Mouse (Mus musculus) midbrain, embryonic 12.5 days (tissue): ENCODE results near the gene Lbr. TPM values are rescaled to one million over a fixed set of nuclear protein-coding genes. Genes with fewer than 3 reads are reported as not detected.

Source experiments
- ATAC-seq: fragments of 200-750 bp; cut with Nextera tagmentation; 2 replicates; pipeline ENCODE4 v1.8.0; 2017; ENCODE audit warnings: low read depth, moderate TSS enrichment, moderate library complexity; ENCODE audit not compliant: low FRiP score
- H3K27ac ChIP-seq: fragments of 300-500 bp; sonication (generic); replicated peaks from 2 replicates; pipeline ENCODE4 v1.5.1; 2016; ENCODE audit warnings: mild to moderate bottlenecking
- H3K27me3 ChIP-seq: fragments of 300-500 bp; sonication (generic); 2 replicates; pipeline ENCODE4 v1.6.1; 2016; ENCODE audit warnings: mild to moderate bottlenecking
- H3K36me3 ChIP-seq: fragments of 300-500 bp; sonication (generic); 2 replicates; pipeline ENCODE4 v1.6.1; 2016
- H3K4me1 ChIP-seq: fragments of 300-500 bp; sonication (generic); 2 replicates; pipeline ENCODE4 v1.6.1; 2016
- H3K4me2 ChIP-seq: fragments of 300-500 bp; sonication (generic); replicated peaks from 2 replicates; pipeline ENCODE4 v1.6.1; 2016; ENCODE audit warnings: mild to moderate bottlenecking, moderate library complexity
- H3K4me3 ChIP-seq: fragments of 300-500 bp; sonication (generic); 2 replicates; pipeline ENCODE4 v1.5.1; 2016; ENCODE audit warnings: mild to moderate bottlenecking
- H3K9ac ChIP-seq: fragments of 300-500 bp; sonication (generic); replicated peaks from 2 replicates; pipeline ENCODE4 v1.6.1; 2016; ENCODE audit warnings: mild to moderate bottlenecking, moderate library complexity
- H3K9me3 ChIP-seq: fragments of 300-500 bp; sonication (generic); 2 replicates; pipeline ENCODE4 v1.6.1; 2016; ENCODE audit warnings: mild to moderate bottlenecking
- WGBS: fragments of 180-500 bp; shearing (Covaris S2); methylation state at CpG from one replicate; pipeline ENCODE4 v1.1.7; 2016; 5-methylcytosine and 5-hydroxymethylcytosine counted together
- polyA plus RNA-seq: library from polyadenylated mRNA; unstranded; fragments of >200 nt; fragmentation: Nextera tagmentation; extraction: Ambion mirVana; gene quantifications from 2 replicates; pipeline ENCODE4 v1.2.1, GENCODE M21; 2016

Lbr gene
- polyA plus RNA-seq, result 146 and 147 TPM in 2 replicates

DNA sequence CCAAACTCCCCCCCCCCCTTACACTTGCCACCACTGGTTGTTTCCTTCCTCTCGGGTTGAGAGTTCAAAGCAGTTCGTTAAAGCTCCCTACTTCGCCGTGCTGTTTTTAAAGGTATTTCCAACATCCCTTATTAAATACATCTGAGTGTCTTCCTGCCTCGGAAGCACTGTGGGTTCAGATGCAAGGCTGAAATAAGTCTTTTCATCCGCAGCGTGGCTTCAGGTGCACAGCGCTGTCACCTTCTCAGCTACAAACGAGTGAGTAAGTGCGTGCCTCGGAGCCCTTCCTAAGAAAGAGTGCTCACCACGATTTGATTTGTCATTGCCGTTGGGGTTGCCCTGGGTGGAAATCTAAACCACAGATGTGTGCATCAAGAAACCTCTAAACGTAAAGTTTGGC is at the start of gene Lbr:
Gene Lbr (minus strand): TSS at position 266 of the 400 bp plus-strand sequence.
- H3K27ac ChIP-seq, result peak within 1 kb of the TSS; percentile 94
- peaks cover 4% of the 10 kb centered on the region; the same call in 1 of the 2 replicates for H3K27me3 ChIP-seq
- no peaks in the 10 kb centered on the region for H3K9me3 ChIP-seq
- peaks cover 33% of the 10 kb centered on the region for H3K4me1 ChIP-seq
- H3K4me3 ChIP-seq, result peak within 1 kb of the TSS; percentile 95
- no peaks in the 10 kb centered on the region; the same call in 1 of the 2 replicates for H3K36me3 ChIP-seq
- H3K4me2 ChIP-seq, result peak within 1 kb of the TSS; percentile 78
- ATAC-seq, result no peak; the same call in 1 of the 2 replicates
- H3K9ac ChIP-seq, result peak within 1 kb of the TSS; percentile 96
- under 1% methylated on average over 14 of the region's 14 CpGs for WGBS

DNA sequence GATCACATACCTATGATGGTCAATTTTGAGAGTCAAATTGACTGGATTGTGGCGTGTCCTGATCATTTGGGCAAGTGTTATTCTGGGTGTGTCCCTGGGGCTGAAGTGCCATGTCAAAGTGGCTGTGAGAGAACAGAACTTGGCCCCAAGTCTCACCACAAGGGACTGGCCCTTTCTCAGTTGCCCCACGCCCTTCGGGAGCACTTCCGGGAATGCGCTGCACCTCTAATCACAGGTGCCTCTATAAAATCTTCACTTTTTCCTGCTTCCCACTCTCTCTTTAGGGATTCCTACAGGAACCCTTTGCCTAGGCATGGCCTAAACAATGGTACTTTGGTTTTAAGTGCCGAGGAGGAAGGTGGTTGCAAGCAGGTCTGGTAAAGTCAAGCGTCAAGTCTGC is 46.8 kb upstream of the Lbr start:
- no peak for ATAC-seq
- Histone ChIP-seq H3K9ac (no peak overlapping the region), H3K9me3 (no peaks in the 10 kb centered on the region), H3K4me3 (no peak overlapping the region), H3K27ac (no peak overlapping the region), H3K4me2 (no peak overlapping the region), H3K27me3 (peaks cover 5% of the 10 kb centered on the region; the same call in 1 of the 2 replicates), H3K4me1 (peaks cover 6% of the 10 kb centered on the region), H3K36me3 (no peaks in the 10 kb centered on the region)
- WGBS, result 86% methylated on average over 7 of the region's 7 CpGs

DNA sequence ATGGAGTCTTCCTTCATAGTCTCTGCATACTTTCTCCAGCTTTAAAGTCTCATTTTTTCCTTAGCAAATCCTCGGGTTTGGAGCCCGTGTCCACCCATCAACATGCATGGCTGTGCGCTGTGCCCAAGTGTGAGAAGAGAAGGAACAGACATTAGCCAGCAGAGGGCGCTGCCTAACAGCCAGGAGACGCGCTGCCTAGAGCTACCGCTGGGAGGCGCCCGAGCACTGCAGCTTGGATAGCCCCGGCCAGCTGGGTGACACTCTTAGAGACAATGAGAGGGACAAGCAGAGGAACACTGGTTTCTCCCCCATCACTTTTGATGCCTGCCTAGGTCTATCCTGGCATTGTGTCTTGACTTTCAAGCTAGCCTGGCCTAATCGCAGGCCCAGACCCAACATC is 46.0 kb upstream of the Lbr start:
- Histone ChIP-seq H3K4me2 (no peak overlapping the region), H3K36me3 (no peaks in the 10 kb centered on the region), H3K4me1 (peaks cover 4% of the 10 kb centered on the region), H3K9me3 (no peaks in the 10 kb centered on the region), H3K27me3 (peaks cover 5% of the 10 kb centered on the region; the same call in 1 of the 2 replicates), H3K27ac (no peak overlapping the region), H3K9ac (no peak overlapping the region), H3K4me3 (no peak overlapping the region)
- ATAC-seq, result peak; percentile 79; the same call in 1 of the 2 replicates
- WGBS, result 8% methylated on average over 11 of the region's 11 CpGs

DNA sequence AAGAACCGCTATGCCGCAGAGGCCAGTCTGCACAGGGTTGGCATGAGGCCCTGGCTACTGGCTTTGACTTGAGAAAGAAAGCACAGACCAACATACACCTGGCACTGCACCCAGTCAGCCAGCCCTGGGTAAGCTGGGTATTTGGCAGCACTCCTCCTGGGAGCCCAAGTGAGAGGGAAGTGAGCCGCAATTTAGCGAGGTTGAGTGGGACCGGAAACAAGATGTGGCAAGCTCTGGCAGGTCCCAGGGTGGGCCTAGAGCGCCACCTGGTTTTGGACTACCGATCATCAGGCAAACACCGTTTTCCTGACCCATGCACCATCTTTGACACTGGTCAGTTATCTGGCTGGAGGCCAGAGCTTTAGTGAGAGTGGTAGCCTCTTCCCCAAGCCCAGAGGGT is 38.7 kb upstream of the Lbr start:
- H3K27me3 ChIP-seq, result peaks cover 2% of the 10 kb centered on the region; the same call in 1 of the 2 replicates
- H3K27ac ChIP-seq, result no peak overlapping the region
- no peak overlapping the region for H3K9ac ChIP-seq
- H3K4me3 ChIP-seq, result no peak overlapping the region
- H3K36me3 ChIP-seq, result no peaks in the 10 kb centered on the region
- ATAC-seq, result 0 out of 2 replicates have a peak, but pooled peaks have one; percentile 38
- H3K4me2 ChIP-seq, result no peak overlapping the region
- 0 out of 2 replicates have a peak, but pooled peaks cover 8% of the 10 kb centered on the region for H3K4me1 ChIP-seq
- H3K9me3 ChIP-seq, result no peaks in the 10 kb centered on the region
- WGBS, result 33% methylated on average over 8 of the region's 8 CpGs

DNA sequence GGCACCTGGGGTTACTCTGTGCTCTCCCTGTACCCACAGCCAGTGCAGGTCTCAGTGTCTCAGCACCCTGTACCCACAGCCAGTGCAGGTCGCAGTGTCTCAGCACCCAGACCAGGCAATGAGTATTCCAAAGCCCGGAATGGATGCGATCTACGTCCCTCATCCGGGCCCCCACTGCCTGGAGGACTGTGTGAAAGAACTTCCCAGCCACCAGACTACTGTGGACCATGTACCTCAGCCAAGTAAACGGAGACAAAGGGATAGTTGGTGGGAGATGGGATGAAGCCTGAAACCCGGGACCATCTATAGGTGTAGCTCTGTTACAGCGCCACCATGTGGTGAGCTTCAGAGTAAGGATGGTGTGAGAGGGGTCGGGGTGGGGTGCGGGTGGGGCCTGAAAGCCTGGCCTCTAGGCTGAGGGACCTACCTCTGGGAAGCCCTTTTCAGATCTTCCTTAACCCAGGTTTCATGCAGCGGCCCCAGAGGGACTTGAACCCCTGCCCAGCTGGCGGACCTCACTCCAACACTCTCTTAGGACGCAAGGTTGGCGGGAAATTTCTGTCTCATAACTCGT is 38.0 kb upstream of the Lbr start:
- no peaks in the 10 kb centered on the region for H3K9me3 ChIP-seq
- 56% methylated on average over 15 of the region's 15 CpGs for WGBS
- no peak overlapping the region for H3K27ac ChIP-seq
- H3K9ac ChIP-seq, result no peak overlapping the region
- H3K36me3 ChIP-seq, result no peaks in the 10 kb centered on the region
- no peak overlapping the region for H3K4me3 ChIP-seq
- ATAC-seq, result no peak
- 0 out of 2 replicates have a peak, but pooled peaks cover 8% of the 10 kb centered on the region for H3K4me1 ChIP-seq
- H3K4me2 ChIP-seq, result no peak overlapping the region
- H3K27me3 ChIP-seq, result peaks cover 2% of the 10 kb centered on the region; the same call in 1 of the 2 replicates

DNA sequence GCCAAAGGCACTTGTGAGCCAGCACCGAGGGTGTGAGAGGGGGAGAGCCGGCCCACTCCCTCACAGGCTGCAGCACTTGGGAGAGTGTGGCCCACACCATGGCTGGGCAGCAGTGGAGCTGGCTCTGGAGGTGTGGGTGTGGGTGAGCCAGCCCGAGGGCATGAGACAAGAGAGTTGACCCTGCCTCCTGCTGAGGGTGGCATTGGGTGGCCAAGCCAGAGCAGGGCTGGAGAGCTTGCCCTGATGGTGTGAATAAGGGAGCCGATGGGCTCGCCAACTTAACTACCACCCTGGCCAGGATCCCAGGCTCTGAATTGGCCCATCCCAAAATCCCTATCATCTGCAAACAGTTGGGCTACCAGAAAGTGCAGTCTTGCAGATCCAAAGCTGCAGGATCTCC is 35.6 kb upstream of the Lbr start:
- no peaks in the 10 kb centered on the region for H3K36me3 ChIP-seq
- H3K9me3 ChIP-seq, result no peaks in the 10 kb centered on the region
- 80% methylated on average over 5 of the region's 5 CpGs for WGBS
- no peak overlapping the region for H3K4me3 ChIP-seq
- H3K27ac ChIP-seq, result no peak overlapping the region
- H3K4me1 ChIP-seq, result 0 out of 2 replicates have a peak, but pooled peaks cover 8% of the 10 kb centered on the region
- ATAC-seq, result no peak
- H3K27me3 ChIP-seq, result peaks cover 2% of the 10 kb centered on the region; the same call in 1 of the 2 replicates
- no peak overlapping the region for H3K9ac ChIP-seq
- no peak overlapping the region for H3K4me2 ChIP-seq

DNA sequence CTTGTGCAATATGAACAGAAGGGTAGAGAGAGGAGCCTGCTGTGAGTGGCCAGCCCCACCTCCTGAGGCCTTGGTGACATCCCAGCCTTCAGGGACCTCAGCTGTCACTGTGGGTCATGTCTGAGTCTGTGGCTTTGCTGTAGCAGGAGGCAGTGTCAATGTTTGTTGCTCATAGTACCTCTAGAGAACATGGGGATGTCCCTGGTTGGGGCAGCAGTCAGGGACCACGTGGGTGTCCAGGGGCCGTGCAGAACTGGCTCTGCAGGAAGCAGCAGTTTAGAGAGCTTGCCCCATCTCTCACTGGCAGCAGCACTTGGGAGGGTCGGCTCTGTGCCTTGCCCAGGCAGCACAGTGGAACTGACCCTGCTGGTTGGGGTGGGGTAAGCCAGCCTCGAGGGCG is 34.2 kb upstream of the Lbr start:
- H3K36me3 ChIP-seq, result no peaks in the 10 kb centered on the region
- WGBS, result 58% methylated on average over 5 of the region's 5 CpGs
- no peak for ATAC-seq
- no peaks in the 10 kb centered on the region for H3K9me3 ChIP-seq
- no peak overlapping the region for H3K27ac ChIP-seq
- 0 out of 2 replicates have a peak, but pooled peaks cover 8% of the 10 kb centered on the region for H3K4me1 ChIP-seq
- no peak overlapping the region for H3K9ac ChIP-seq
- no peak overlapping the region for H3K4me3 ChIP-seq
- H3K4me2 ChIP-seq, result no peak overlapping the region
- H3K27me3 ChIP-seq, result peaks cover 2% of the 10 kb centered on the region; the same call in 1 of the 2 replicates

DNA sequence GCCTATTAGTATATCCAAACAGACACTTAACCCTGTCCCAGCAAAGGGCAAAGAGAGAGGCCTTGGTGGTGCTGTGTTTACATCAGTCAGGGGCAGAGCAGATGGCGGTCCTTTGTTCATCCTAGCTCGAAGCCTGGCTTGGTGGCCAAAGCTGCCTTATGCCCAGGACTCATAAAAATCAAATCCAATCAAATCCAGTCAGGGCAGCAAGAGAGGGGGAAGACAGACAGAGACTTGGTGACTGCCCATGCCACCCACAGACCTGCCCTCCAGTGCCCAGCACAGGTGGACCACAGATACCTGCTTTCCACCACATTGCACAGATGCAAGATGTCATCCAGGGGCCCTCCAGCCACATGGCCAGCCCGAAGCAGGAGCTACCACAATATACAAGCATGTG is 33.8 kb upstream of the Lbr start:
- no peaks in the 10 kb centered on the region for H3K9me3 ChIP-seq
- H3K27ac ChIP-seq, result no peak overlapping the region
- H3K4me3 ChIP-seq, result no peak overlapping the region
- peaks cover 2% of the 10 kb centered on the region; the same call in 1 of the 2 replicates for H3K27me3 ChIP-seq
- no peak for ATAC-seq
- no peaks in the 10 kb centered on the region for H3K36me3 ChIP-seq
- WGBS, result 81% methylated on average over 3 of the region's 3 CpGs
- 0 out of 2 replicates have a peak, but pooled peaks cover 5% of the 10 kb centered on the region for H3K4me1 ChIP-seq
- no peak overlapping the region for H3K4me2 ChIP-seq
- H3K9ac ChIP-seq, result no peak overlapping the region

DNA sequence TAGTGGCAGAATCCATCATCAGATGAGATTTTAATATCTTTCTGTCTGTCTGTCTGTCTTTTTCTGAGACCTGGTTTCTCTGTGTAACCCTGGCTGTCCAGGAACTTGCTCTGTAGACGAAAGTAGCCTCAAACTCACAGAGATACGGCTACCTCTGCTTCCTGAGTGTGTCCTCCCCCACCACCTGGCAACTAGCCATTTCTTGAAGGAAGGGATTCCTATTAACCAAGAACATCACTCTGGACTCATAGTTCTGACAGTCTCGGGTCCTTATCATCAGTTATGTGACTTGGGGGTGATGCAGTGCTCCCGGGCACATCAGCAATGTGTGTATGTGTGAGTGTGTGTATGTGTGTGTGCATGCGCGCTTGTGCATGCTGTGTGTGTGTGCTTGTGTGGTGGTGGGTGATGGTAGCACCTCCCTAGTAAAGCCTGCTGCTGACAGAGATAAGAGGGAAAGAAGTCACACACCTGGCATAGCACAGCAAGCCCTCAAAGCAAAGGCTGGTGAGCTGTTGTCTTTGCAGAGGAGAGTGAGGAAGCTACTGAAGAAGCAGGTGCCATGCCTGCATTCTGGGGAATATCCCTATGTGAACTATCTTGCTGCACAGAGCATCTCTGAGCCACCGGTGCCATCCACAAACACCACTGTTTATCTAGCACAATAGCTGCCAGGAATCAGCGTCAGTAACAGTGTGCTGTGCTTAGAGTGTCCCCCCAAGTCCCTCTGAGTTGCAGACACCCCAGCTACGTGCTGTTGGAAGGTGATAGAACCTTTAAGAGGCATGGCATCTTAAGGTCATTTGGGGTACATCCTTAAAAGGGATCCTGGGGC is 30.5 kb upstream of the Lbr start:
- Histone ChIP-seq H3K4me2 (no peak overlapping the region), H3K9me3 (no peaks in the 10 kb centered on the region), H3K27me3 (peaks cover 2% of the 10 kb centered on the region; the same call in 1 of the 2 replicates), H3K9ac (no peak overlapping the region), H3K4me1 (no peaks in the 10 kb centered on the region), H3K36me3 (no peaks in the 10 kb centered on the region), H3K4me3 (no peak overlapping the region), H3K27ac (no peak overlapping the region)
- no peak for ATAC-seq
- WGBS, result 79% methylated on average over 9 of the region's 9 CpGs

DNA sequence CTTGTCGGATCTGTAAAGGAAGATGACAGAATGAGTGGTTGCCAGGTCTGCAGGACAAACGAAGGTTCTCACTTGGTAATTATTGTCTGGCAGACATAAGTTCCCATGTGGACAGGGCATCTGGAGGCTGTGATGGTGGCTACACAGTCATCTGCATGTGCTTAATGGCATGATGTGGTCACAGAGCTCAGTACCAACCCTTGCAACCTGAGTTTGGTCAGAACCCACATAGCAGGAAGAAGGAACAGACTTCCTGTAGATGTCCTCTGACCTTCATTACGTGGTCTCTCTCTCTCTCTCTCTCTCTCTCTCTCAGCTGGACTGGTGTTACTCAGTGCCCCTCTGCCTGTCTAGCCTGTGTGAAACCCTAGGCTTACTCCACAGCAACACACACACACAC is 29.8 kb upstream of the Lbr start:
- H3K4me3 ChIP-seq, result no peak overlapping the region
- 94% methylated on average over 3 of the region's 3 CpGs for WGBS
- no peak for ATAC-seq
- H3K4me1 ChIP-seq, result no peaks in the 10 kb centered on the region
- H3K4me2 ChIP-seq, result no peak overlapping the region
- H3K36me3 ChIP-seq, result no peaks in the 10 kb centered on the region
- no peak overlapping the region for H3K27ac ChIP-seq
- H3K9me3 ChIP-seq, result no peaks in the 10 kb centered on the region
- H3K9ac ChIP-seq, result no peak overlapping the region
- no peaks in the 10 kb centered on the region for H3K27me3 ChIP-seq

DNA sequence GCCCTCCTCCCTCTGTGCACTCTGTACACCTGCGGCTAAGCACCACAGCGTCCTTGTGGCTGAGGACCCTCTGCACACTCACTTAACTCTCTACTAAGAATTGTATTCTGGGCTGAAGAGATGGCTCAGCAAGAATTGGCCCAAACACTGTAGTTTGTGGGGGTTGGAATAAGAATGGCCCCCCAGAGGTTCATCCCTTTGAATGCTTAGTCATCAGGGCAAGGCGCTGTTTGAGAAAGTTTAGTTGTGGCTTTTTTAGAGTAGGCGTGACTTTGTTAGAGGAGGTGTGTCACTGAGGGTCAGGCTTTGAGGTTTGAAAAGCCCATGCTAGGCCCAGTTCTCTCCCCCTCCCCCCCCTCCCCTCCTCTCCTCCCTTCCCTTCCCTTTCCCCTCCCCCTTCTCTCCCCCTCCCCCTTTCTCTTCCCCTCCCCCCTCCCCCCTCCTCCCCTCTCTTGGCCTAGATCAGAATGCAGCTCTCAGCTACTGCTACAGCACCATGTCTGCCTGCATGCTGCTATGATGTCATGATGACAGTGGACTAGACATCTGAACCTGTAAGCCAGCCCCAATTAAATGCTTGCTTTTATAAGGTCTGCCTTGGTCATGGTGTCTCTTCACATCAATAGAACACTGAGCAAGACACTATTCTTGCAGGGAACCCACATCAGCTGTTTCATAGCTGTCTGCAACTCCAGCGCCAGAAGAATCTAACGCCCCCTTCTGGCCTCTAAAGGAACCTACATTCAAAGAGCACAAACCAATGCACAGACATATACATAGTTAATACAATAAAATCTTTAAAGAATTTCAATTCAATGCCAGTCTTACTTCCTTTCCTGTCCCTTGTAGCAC is 23.8 kb upstream of the Lbr start:
- no peaks in the 10 kb centered on the region for H3K4me1 ChIP-seq
- H3K4me2 ChIP-seq, result no peak overlapping the region
- no peaks in the 10 kb centered on the region for H3K27me3 ChIP-seq
- WGBS, result 78% methylated on average over 6 of the region's 6 CpGs
- H3K9ac ChIP-seq, result no peak overlapping the region
- no peak overlapping the region for H3K4me3 ChIP-seq
- no peaks in the 10 kb centered on the region for H3K9me3 ChIP-seq
- H3K27ac ChIP-seq, result no peak overlapping the region
- H3K36me3 ChIP-seq, result no peaks in the 10 kb centered on the region
- ATAC-seq, result no peak
